Comparison of ENCODE assay signal across 33 mouse cellular contexts in genomic region chr9:64579306-64579705, GRCm38 (mm10).
DNase-seq lines count a peak whose midpoint lies in the region; ATAC-seq and TF ChIP-seq lines count a peak whose summit lies in the region.
"Had no signal": no experiment of that assay in that cellular context is flagged by ENCODE, and none has a peak within 500 bp of the region (broad histone marks: within the 10 kb centered on the region; RNA-seq: fewer than 3 reads in every experiment).

No protein-coding gene starts in this region.

- 0 out of 2 replicates have a peak overlapping the region, but pooled peaks have one; percentile 2 for H3K27ac ChIP-seq in liver, embryonic 13.5 days
- H3K27ac ChIP-seq in liver, postnatal 0 days (ENCODE audit: low read depth): no peak overlapping the region
- H3K27ac ChIP-seq: embryonic facial prominence, embryonic 13.5 days; forebrain, embryonic 15.5 days; gastrocnemius, adult 2 months; heart, adult 2 months; hindbrain, embryonic 13.5 days; kidney, postnatal 0 days; limb, embryonic 13.5 days; neural tube, embryonic 12.5 days had no signal

- no peak for ATAC-seq in liver, embryonic 13.5 days (ENCODE audit: low read depth)
- ATAC-seq in liver, postnatal 0 days: no peak
- ATAC-seq: activated CD4-positive, CD25-positive, alpha-beta regulatory T cell, adult 4 months; forebrain, embryonic 15.5 days; intestine, embryonic 16.5 days; lung, postnatal 0 days had no signal

- 0 out of 2 replicates have a peak, but pooled peaks cover 6% of the 10 kb centered on the region for H3K9me3 ChIP-seq in liver, embryonic 13.5 days (replicated peaks)
- H3K9me3 ChIP-seq in liver, postnatal 0 days (ENCODE audit: low read length): no peaks in the 10 kb centered on the region
- H3K9me3 ChIP-seq: embryonic facial prominence, embryonic 13.5 days; forebrain, embryonic 10.5 days; forebrain, embryonic 15.5 days; heart, embryonic 12.5 days; hindbrain, embryonic 13.5 days; neural tube, embryonic 12.5 days had no signal

- TF ChIP-seq EP300 in liver, postnatal 0 days (IDR thresholded peaks at IDR 0.05; ENCODE audit: low read depth): no peak

- no peaks in the 10 kb centered on the region for H3K36me3 ChIP-seq in liver, embryonic 13.5 days
- no peaks in the 10 kb centered on the region for H3K36me3 ChIP-seq in liver, postnatal 0 days (replicated peaks; ENCODE audit: insufficient read depth, low read length)
- H3K36me3 ChIP-seq: embryonic facial prominence, embryonic 13.5 days; forebrain, embryonic 10.5 days; forebrain, embryonic 15.5 days; heart, embryonic 12.5 days; hindbrain, embryonic 13.5 days; limb, embryonic 13.5 days; neural tube, embryonic 12.5 days had no signal

- H3K9ac ChIP-seq in liver, embryonic 13.5 days: no peak overlapping the region
- H3K9ac ChIP-seq in liver, postnatal 0 days (replicated peaks): no peak overlapping the region
- H3K9ac ChIP-seq: embryonic facial prominence, embryonic 13.5 days; forebrain, embryonic 15.5 days; heart, embryonic 12.5 days; hindbrain, embryonic 13.5 days; limb, embryonic 13.5 days; neural tube, embryonic 12.5 days had no signal

- peaks cover 33% of the 10 kb centered on the region for H3K4me1 ChIP-seq in liver, embryonic 13.5 days (replicated peaks)
- no peaks in the 10 kb centered on the region for H3K4me1 ChIP-seq in liver, postnatal 0 days (ENCODE audit: insufficient read depth)

- no peak overlapping the region for H3K4me3 ChIP-seq in liver, embryonic 13.5 days (replicated peaks)
- H3K4me3 ChIP-seq in liver, postnatal 0 days (ENCODE audit: low read depth, low read length): no peak overlapping the region
- H3K4me3 ChIP-seq: embryonic facial prominence, embryonic 13.5 days; forebrain, embryonic 10.5 days; forebrain, embryonic 15.5 days; gastrocnemius, adult 2 months; heart, adult 2 months; heart, embryonic 12.5 days; hindbrain, embryonic 13.5 days; limb, embryonic 13.5 days; megakaryocyte, embryonic 14.5 days; neural tube, embryonic 12.5 days had no signal

- no peak for TF ChIP-seq CTCF in liver, postnatal 0 days (IDR thresholded peaks at IDR 0.05; ENCODE audit: low read depth)

- DNase-seq in cerebellum, adult 11 months: peak; percentile 51
- no peak for DNase-seq in cerebellum, adult 11-12 months
- no peak for DNase-seq in liver, embryonic 13.5 days
- DNase-seq in liver, postnatal 0 days: no peak
- peak; percentile 21 for DNase-seq in right cerebral cortex, postnatal 4 days
- DNase-seq in right cerebral cortex, postnatal 14 days: no peak
- no peak for DNase-seq in adrenal gland, postnatal 10 days
- no peak for DNase-seq in layer of hippocampus, adult 8-10 months (ENCODE audit: low spot score in 2 of 2)
- DNase-seq: adrenal gland, adult 2 months; gastrocnemius, adult 2 months; gastrocnemius, postnatal 36 days; heart, adult 2 months; heart, postnatal 4 days; kidney, adult 8-10 months; lung, adult 18-20 months; lung, postnatal 4 days; midbrain, embryonic 14.5 days; thymus, adult 2 months; thymus, postnatal 36 days had no signal

- H3K4me2 ChIP-seq in liver, embryonic 13.5 days: no peak overlapping the region
- no peak overlapping the region for H3K4me2 ChIP-seq in liver, postnatal 0 days (ENCODE audit: low read depth, low read length)
- H3K4me2 ChIP-seq: embryonic facial prominence, embryonic 13.5 days; forebrain, embryonic 15.5 days; heart, embryonic 12.5 days; hindbrain, embryonic 13.5 days; limb, embryonic 13.5 days; liver, embryonic 11.5 days; neural tube, embryonic 12.5 days had no signal

- no peaks in the 10 kb centered on the region for H3K27me3 ChIP-seq in liver, embryonic 13.5 days
- no peaks in the 10 kb centered on the region for H3K27me3 ChIP-seq in liver, postnatal 0 days (ENCODE audit: insufficient read depth, low read length)
- H3K27me3 ChIP-seq: CH12.LX; embryonic facial prominence, embryonic 13.5 days; forebrain, embryonic 15.5 days; heart, embryonic 12.5 days; hindbrain, embryonic 13.5 days; limb, embryonic 13.5 days; neural tube, embryonic 12.5 days had no signal

- WGBS in liver, embryonic 13.5 days (ENCODE audit: insufficient replicate concordance): 88% methylated on average over 1 of the region's 1 CpGs
- 87% methylated on average over 1 of the region's 1 CpGs for WGBS in liver, postnatal 0 days (ENCODE audit: insufficient replicate concordance)

Comparison
In these comparisons a context has a peak if more than half of its experiments do, and no peak if none do; other contexts are left out.
1. DNase-seq: peak in cerebellum, adult 11 months (single experiment) and right cerebral cortex, postnatal 4 days (single experiment); none in cerebellum, adult 11-12 months (single experiment), liver, embryonic 13.5 days (single experiment), liver, postnatal 0 days (single experiment), right cerebral cortex, postnatal 14 days (single experiment), adrenal gland, postnatal 10 days (single experiment) and layer of hippocampus, adult 8-10 months (0 of 2).